Mouse (Mus musculus) ES-E14 (cell line): ENCODE measurements around the gene Gm5615.

Experiments used
- CHD2 ChIP-seq: IDR thresholded peaks from 2 replicates; pipeline ENCODE4 v1.6.1; 2014; ENCODE audit warnings: mild to moderate bottlenecking, low read depth, low read length, inconsistent platforms
- HCFC1 ChIP-seq: IDR thresholded peaks from 2 replicates; pipeline ENCODE4 v1.6.1; 2012; ENCODE audit warnings: low read length, inconsistent platforms, borderline replicate concordance; ENCODE audit not compliant: insufficient read depth
- MAFK ChIP-seq: IDR thresholded peaks from 2 replicates; pipeline ENCODE4 v1.6.1; 2014; ENCODE audit warnings: mild to moderate bottlenecking, low read depth, low read length, inconsistent platforms; ENCODE audit not compliant: insufficient read depth
- ZC3H11A ChIP-seq: IDR thresholded peaks from 2 replicates; pipeline ENCODE4 v1.6.1; 2012; ENCODE audit warnings: low read depth, mild to moderate bottlenecking, inconsistent platforms, low read length, borderline replicate concordance
- ZNF384 ChIP-seq: IDR thresholded peaks from 2 replicates; pipeline ENCODE4 v1.6.1; 2012; ENCODE audit warnings: low read depth, low read length, inconsistent platforms

DNA sequence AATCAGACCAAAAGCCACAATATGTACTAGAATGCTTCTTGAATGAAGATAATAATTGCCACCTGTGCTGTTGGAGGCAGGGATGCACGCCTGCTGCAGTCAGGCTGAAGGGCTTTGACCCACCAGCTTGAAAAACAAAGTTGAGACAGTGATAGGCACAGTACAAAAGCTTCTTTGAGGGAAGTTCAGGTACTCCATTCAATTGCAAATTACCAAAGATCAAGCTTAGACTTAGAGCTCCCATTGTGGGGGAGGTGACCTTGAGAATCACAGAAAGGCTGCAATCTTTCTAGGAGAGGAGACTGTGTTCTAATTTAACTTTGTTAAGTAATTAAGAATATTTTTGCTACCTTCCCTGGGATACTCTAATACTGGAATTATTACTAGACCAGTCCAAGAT lies 45.9 kb downstream of the Gm5615 start:
- TF ChIP-seq ZNF384 (no peak), MAFK (no peak), CHD2 (no peak), ZC3H11A (no peak), HCFC1 (no peak)
